Mouse (Mus musculus) E14TG2a.4 (cell line): Measurements from ENCODE around the gene Zbtb11.

ENCODE experiments used
- H3K27me3 ChIP-seq: 2 replicates; pipeline ENCODE4 v1.6.1; 2014; ENCODE audit warnings: low read length, control low read depth; ENCODE audit not compliant: insufficient read depth
- H3K36me3 ChIP-seq: 2 replicates; pipeline ENCODE4 v1.6.1; 2014; ENCODE audit warnings: low read length, control low read depth; ENCODE audit not compliant: insufficient read depth
- H3K4me1 ChIP-seq: replicated peaks from 2 replicates; pipeline ENCODE4 v1.6.1; 2014; ENCODE audit warnings: low read depth, low read length, control low read depth
- H3K4me3 ChIP-seq: replicated peaks from 2 replicates; pipeline ENCODE4 v1.5.1; 2014; ENCODE audit warnings: mild to moderate bottlenecking, low read length
- H3K9me3 ChIP-seq: 2 replicates; pipeline ENCODE4 v1.6.1; 2014; ENCODE audit warnings: low read length, control low read depth
- CTCF ChIP-seq: conservative IDR thresholded peaks from 2 replicates; pipeline ENCODE4 v1.5.1; 2014; ENCODE audit warnings: low read length
- NANOG ChIP-seq: IDR thresholded peaks from 2 replicates; pipeline ENCODE4 v1.6.1; 2014; ENCODE audit warnings: borderline replicate concordance, low read length, mixed read lengths
- POU5F1 ChIP-seq: IDR thresholded peaks from 2 replicates; pipeline ENCODE4 v1.6.1; 2014; ENCODE audit warnings: low read length, borderline replicate concordance

The Zbtb11 gene

DNA sequence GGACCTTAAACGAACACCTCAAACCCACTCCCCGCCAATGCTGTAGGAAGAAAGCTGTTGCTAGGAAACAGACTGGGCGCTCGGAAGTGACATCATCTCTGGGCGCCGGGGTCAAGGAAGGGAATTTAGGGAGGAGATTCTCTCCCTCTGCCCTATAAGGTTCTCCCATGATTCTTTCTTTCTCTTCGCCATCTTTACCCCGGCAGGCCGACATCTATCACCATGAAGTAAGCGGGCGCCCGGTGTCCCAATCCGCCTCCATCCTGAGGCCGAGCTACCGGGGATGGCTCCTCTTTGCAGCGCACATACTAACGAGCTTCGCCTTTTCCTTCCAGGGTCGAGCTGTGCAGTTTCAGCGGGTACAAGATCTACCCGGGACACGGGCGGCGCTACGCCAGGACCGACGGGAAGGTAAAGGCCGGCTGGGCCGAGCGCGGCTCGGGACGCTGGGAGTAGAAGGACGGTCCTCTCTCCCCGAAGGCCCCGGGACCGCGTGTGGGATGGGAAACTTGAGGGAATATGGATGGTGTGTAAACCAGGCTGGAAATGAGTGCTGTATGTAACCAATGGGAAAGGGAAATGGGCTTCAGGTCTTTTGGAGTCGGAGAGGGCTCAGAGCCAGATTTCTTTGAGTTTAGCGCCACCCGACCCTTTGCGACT is 7.3 kb upstream of the Zbtb11 start, which contains the start of gene Rpl24:
Gene Rpl24, plus strand, starts transcription at position 64 of the 660 bp plus-strand sequence.
- Histone ChIP-seq H3K4me3 (peak within 1 kb of the TSS; percentile 91), H3K27me3 (no peaks in the 10 kb centered on the region), H3K4me1 (peaks cover 40% of the 10 kb centered on the region), H3K36me3 (peaks cover 46% of the 10 kb centered on the region), H3K9me3 (peaks cover 5% of the 10 kb centered on the region)
- TF ChIP-seq CTCF (no peak), POU5F1 (no peak), NANOG (no peak)

DNA sequence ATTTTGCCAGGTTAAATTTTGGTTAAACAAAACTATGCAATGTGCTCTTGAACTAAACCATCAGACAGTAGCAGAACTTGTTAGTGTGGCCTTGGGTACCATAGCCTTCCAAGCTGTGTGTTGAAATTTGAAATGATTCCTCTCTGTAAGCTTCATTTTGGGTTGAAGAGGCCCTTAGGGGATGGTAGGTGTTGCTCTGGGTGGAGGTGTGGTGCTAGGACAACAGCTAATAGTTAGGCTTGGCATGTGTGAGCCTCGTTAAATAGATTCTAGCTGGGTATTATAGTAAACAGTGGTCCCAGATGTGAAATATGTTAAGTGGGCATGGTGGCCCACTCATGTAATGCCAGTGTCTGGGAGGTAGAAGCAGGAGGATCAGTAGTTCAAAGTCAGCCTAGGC is 6.5 kb upstream of the Zbtb11 start:
- TF ChIP-seq POU5F1: no peak
- no peak for TF ChIP-seq NANOG
- TF ChIP-seq CTCF: no peak
- Histone ChIP-seq H3K4me3 (peak overlapping the region; percentile 91), H3K9me3 (peaks cover 5% of the 10 kb centered on the region), H3K36me3 (peaks cover 54% of the 10 kb centered on the region), H3K27me3 (no peaks in the 10 kb centered on the region), H3K4me1 (peaks cover 49% of the 10 kb centered on the region)

DNA sequence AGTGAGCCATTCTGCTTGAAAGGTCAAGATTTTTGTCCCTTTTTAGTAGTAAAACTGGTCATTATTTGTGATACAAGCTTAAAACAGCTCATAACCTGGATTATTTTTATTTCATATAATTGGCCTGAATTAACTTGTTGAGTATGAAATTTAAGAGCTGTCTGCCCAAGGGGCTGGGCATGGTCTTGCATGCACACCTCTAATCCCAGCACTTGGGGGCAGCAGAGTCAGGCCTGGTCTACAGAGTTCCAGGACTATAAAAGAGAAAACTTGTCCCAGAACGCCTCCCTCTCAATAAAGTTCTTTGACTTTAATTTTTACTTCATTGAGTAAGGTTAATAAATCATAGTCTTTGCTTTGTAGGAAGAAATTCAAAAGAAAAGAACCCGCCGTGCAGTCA is 4.5 kb upstream of the Zbtb11 start:
- Histone ChIP-seq H3K27me3 (no peaks in the 10 kb centered on the region), H3K4me3 (peak overlapping the region; percentile 91), H3K4me1 (peaks cover 56% of the 10 kb centered on the region), H3K9me3 (no peaks in the 10 kb centered on the region), H3K36me3 (peaks cover 61% of the 10 kb centered on the region)
- TF ChIP-seq CTCF (peak; percentile 53), POU5F1 (no peak)

DNA sequence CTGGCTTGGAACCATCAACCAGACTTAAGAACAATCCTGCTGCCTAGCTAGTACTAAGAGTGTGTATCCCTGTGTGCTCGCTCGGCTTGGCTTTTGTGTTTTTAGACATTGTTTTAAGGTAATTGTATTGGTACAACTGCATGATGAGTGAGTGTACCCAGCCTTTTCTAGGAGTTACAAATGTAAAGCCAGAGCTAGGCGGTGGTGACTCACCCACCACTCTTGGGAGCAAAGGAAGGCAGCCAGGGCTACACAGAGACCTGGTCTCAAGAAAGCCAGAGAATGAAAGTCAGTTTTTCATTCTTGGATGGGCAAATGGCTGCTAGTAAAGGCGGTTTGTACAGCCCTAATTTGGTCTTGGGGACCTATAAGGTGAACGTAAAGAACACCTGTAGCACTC is 3.3 kb upstream of the Zbtb11 start:
- Histone ChIP-seq H3K9me3 (no peaks in the 10 kb centered on the region), H3K4me1 (peaks cover 60% of the 10 kb centered on the region), H3K27me3 (no peaks in the 10 kb centered on the region), H3K4me3 (peak overlapping the region; percentile 91), H3K36me3 (peaks cover 66% of the 10 kb centered on the region)
- TF ChIP-seq POU5F1 (no peak), NANOG (no peak), CTCF (no peak)

DNA sequence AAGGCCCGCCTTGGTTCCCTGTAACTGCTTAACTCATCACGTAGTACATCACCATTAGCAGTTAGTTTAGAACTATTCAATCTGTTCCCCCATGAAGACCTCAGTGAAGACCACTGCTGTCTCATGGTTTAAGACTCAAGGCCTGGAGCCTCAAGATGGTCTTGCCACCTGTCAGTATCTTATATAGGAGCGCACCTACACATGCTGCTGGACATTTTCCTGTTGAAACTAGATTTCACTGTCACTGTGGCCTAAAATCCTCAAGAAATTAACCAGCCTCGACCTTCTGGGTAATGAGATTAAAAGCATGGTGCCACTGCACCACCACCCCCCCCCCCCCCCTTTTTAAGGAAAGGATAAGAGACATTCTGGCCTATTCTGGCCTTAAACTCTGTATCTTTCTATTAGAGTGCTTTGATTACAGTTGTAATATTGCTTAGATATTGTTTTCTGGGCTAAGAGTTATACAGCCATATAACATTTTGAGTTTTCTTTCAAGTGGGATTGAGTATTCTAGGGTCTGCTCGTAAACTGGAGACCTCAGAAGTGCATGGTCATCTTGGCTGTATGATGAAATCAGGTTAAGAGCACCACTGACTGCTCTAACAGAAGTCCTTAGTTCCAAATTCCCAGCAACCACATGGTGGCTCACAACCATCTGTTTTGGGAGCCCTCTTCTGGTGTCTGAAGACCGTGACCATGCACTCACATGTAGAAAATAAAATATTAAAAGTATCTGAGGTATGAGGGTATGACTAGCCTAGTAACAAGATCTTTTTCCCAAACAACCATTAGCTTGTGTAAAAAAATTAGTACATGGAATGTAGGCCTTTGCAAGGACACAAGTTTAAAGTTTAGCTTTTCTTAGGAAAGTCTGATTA is 1.7 kb upstream of the Zbtb11 start:
- H3K4me1 ChIP-seq: peaks cover 72% of the 10 kb centered on the region
- no peaks in the 10 kb centered on the region for H3K27me3 ChIP-seq
- TF ChIP-seq NANOG (no peak), POU5F1 (no peak), CTCF (no peak)
- no peak overlapping the region; the same call in 1 of the 2 replicates for H3K4me3 ChIP-seq
- H3K36me3 ChIP-seq: peaks cover 77% of the 10 kb centered on the region
- H3K9me3 ChIP-seq: no peaks in the 10 kb centered on the region

DNA sequence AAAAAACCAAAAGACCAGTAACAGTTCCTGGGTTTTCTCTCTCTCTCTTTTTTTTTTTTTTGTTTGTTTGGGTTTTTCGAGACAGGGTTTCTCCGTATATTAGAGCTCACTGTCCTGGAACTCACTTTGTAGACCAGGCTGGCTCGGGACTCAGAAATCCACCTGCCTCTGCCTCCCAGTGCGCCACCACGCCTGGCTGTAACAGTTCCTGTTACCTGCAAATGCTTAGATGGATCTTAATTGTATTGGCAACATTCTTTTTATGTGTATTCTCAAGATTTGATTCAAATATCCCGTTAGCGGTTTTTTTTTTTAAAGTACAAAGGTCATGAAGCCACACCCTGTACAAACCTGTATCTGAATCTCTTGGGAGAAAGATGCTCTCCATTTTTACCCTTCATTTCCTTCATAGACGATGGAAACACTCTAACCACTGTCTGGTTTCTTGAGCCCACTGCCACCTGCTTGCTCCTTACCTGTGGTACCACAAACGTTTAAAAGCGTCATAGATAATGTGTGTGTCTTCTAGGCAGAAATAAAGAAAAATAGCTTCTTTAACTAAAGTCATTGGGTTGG is 969 bp upstream of the Zbtb11 start:
- H3K36me3 ChIP-seq: peaks cover 72% of the 10 kb centered on the region
- no peaks in the 10 kb centered on the region for H3K9me3 ChIP-seq
- TF ChIP-seq POU5F1 (no peak), NANOG (no peak), CTCF (no peak)
- no peaks in the 10 kb centered on the region for H3K27me3 ChIP-seq
- H3K4me3 ChIP-seq: peak overlapping the region; percentile 100
- H3K4me1 ChIP-seq: peaks cover 68% of the 10 kb centered on the region

DNA sequence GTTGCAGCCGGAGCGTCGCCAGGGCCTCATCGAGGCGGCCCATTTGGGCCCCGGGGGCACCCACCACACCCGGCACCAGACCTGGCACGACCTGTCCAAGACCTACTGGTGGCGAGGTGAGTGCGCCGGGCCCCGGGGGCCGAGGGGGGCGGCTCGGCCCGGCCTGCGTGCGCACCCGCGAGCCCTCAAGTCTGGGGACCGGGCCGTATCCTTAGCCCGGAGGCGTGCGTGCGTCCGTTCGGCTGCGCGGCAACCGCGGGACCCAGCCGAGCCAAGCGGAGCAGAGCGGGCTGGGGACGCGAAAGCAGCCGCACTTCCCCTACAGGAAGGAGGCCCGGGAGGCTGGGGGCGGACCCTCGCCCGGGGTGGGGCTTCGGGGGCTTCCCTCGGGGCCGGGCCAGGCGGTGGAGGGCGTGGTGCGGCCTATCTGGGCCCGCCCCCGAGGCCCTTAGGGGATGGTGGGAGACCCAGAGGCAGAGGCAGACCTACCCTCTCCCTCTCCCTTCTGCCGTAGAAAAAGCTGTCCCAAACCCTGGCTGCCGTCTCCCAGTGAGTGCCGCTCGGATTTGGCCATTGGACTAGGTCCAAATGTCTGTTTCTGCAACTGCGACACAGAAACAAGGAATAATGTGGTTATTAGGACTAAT is 696 bp downstream of the Zbtb11 start:
- Histone ChIP-seq H3K27me3 (no peaks in the 10 kb centered on the region), H3K9me3 (no peaks in the 10 kb centered on the region), H3K4me3 (peak overlapping the region; percentile 100), H3K4me1 (peaks cover 58% of the 10 kb centered on the region), H3K36me3 (peaks cover 67% of the 10 kb centered on the region)
- TF ChIP-seq CTCF (no peak), NANOG (no peak), POU5F1 (no peak)

DNA sequence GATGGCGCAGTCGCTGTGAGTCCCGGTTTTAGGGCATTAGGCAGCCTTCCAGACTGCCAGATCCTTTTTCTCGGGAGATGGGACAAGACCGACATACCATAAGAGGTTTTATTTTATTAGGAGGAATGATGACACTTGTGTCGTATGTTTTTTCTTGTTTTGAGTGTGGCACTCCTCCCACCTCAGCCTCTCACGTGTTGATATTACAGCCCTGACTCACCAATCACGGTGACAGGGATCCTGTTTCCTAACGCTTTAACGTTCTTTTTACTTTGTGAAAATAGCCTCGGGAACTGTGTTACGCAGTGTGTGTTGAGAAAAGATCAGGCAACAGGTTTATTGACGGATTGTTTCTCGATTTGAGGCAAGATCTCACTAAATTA is 1.2 kb downstream of the Zbtb11 start:
- TF ChIP-seq POU5F1: no peak
- H3K4me3 ChIP-seq: peak overlapping the region; percentile 100
- no peaks in the 10 kb centered on the region for H3K27me3 ChIP-seq
- no peaks in the 10 kb centered on the region for H3K9me3 ChIP-seq
- peaks cover 65% of the 10 kb centered on the region for H3K36me3 ChIP-seq
- peaks cover 53% of the 10 kb centered on the region for H3K4me1 ChIP-seq
